Mouse (Mus musculus) embryo, embryonic 9.5 days (tissue): Measurements from ENCODE around the gene Mstn.

Source experiments
- DNase-seq: peaks from one replicate; pipeline ENCODE4 v3.0.0-alpha.2; 2017; ENCODE audit errors: extremely low spot score

The Mstn gene

DNA sequence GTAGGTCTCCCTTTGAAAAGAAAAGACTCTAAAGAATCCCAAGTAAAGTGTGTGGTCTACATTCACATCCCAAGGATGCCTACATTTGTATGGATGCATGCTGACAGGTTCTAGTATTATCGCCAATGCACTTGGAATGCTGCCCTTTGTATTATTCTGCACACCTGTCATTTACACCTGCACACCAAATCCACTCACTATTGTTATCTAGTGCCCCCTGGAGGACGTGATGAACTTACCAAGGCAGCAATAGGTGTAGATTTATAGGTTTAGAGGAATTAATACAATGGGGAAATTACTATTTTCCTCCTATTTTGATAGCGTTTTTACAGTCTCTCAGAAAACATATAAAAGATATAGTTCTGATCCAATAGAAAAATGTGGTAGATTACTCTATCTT lies 31.7 kb downstream of the Mstn start:
- no peak for DNase-seq

DNA sequence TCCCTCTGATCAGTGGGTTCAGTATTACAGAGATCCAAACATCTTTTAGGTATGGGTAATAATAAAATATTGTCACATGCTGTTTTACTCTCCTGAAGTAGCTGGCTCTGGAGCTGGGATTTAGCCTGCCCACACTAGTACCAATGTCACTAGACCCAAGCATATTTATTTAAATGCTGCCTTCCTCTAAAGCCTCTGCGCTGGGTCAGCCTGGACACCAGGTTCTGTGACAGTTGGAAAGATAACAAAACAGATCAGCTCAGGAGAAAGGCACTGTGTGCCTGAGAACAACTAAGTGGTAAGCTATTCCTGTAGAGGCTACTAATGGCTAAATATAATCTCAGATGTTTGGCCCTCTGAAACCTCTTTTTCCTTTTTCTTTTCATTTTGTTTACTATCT lies 49.1 kb downstream of the Mstn start:
- DNase-seq, result no peak
